Comparison of ENCODE assay signal across 12 mouse cellular contexts in the genomic region with DNA sequence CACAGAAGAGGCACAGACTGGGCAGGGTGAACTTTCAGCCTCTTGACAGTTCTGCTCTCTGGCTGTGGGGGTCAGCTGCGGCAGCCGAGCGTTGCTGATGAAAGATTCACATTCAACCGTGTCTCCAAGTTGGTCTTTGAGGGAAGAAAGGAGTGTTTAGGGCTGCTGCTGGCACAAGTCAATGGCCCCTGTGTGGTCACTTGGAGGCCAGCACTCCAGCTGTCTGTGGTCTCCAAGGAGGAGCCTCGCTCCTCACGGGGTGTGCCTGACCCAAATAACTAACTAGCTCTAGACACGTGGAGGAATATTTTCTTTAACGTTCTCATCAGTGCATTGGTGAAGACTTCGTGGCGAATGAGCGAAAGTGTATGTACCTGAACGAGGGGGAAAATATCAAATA. TPM values are rescaled to one million over a fixed set of nuclear protein-coding genes. Genes with fewer than 3 reads are reported as not detected.
"Had no signal": no experiment of that assay in that cellular context is flagged by ENCODE, and none has a peak within 500 bp of the region (broad histone marks: within the 10 kb centered on the region; RNA-seq: fewer than 3 reads in every experiment).

No protein-coding gene starts in this region.

- H3K4me3 ChIP-seq: limb, embryonic 10.5 days; liver, embryonic 15.5 days; megakaryocyte, embryonic 14.5 days; midbrain, embryonic 12.5 days; neural tube, embryonic 15.5 days had no signal

- H3K27ac ChIP-seq: kidney, postnatal 0 days; limb, embryonic 10.5 days; liver, embryonic 15.5 days; macrophage; midbrain, embryonic 12.5 days; neural tube, embryonic 15.5 days had no signal

- H3K4me1 ChIP-seq: midbrain, embryonic 12.5 days; neural tube, embryonic 15.5 days had no signal

- H3K9ac ChIP-seq: liver, embryonic 15.5 days; midbrain, embryonic 12.5 days; neural tube, embryonic 15.5 days had no signal

- H3K27me3 ChIP-seq: liver, embryonic 15.5 days; midbrain, embryonic 12.5 days; neural tube, embryonic 15.5 days had no signal

- H3K36me3 ChIP-seq: liver, embryonic 15.5 days had no signal

- DNase-seq: kidney, adult 8-10 months; kidney, postnatal 36 days; lung, adult 2 months; right cerebral cortex, postnatal 25 days; thymus, postnatal 36 days had no signal

RNA-seq across cellular contexts. Expression of gene Gfpt2, which starts 38.0 kb away (rescaled TPM):
- polyA plus RNA-seq: macrophage had no signal
